Mouse (Mus musculus): ENCODE measurements at regions not wholly inside any gene's neighbourhood (a gene's known extent, or its start where the extent isn't known, plus 50 kb on each side); places are given as distances from the start of the nearest gene placed in this dataset.

DNA sequence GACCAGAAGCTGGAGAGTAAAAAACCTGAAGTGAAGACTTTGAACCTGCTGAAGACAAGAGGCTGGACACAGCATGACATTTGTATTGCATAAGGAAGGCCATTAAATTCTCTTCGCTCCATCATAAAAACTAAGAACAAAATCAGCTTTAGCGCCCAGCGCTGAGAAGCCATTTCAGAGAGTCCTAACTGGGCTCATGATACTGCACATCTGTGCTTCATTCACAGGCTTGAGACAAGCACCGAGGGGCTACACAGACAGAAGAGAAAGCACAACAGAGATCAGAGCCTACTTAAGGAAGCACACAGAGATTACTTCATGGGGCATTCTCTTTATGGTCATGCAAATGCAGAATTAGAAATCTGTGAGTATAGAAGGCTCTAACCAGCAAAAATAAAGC lies 338.2 kb upstream of the G2e3 start:
- no peak for DNase-seq

DNA sequence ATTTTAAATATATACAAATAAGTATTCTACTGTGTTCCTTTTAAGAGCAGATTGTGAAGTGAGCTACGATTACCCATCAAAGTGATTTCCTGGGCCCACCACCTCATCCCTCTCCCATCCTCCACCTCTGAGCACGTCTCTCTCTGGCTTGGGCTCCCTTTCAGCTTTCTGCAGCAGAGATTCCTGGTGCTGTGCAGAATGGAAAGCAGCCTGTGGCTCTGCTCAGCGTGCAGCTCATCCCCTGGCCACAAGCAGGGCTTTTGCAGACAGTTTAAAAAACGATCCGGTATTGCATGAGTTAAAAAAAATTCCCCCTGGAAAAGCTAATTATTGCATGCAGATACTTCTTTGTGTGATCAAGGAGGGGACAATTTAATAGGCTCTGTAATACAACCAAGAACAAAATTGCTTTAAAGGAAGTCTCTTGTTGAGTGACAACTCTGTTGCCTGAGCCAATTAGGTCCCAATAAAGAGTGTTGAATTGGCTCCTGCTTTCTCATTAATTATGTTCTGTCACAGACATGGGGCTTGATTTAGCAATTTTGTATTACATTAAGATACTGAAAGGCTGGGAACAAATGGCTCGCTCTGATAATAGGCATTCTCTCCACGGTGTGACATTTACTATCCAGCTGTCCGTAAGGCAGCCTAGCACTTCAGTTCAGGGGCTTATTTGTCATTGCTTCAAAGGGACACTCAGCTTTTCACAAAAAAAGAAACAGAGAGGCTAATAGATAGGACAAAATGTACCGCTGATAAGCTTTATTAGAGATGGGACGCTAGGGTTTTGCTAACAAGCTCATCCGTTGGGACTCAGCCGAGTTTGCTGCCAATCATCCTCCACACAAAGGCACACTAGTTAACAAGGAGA lies 345.9 kb upstream of the G2e3 start:
- DNase-seq = no peak

DNA sequence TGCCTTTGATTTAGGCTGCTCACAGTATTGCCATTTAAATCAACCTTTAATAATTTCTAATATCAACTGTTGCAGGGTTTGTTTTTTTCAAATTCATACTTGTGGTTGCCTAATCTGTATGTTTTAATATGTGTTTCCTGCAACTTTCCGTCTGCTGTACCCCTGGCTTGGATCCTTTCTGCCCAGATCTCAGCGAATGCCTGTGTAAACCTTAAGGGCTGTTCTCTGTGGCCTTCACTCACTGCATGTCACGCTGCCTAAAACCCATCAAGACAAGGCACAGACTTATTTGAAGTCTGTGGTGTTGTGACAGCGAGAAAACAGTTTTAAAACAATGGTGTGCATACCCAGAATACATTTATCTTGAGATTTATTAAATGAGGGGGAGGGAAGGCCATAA lies 346.8 kb upstream of the G2e3 start:
- no peak for DNase-seq

DNA sequence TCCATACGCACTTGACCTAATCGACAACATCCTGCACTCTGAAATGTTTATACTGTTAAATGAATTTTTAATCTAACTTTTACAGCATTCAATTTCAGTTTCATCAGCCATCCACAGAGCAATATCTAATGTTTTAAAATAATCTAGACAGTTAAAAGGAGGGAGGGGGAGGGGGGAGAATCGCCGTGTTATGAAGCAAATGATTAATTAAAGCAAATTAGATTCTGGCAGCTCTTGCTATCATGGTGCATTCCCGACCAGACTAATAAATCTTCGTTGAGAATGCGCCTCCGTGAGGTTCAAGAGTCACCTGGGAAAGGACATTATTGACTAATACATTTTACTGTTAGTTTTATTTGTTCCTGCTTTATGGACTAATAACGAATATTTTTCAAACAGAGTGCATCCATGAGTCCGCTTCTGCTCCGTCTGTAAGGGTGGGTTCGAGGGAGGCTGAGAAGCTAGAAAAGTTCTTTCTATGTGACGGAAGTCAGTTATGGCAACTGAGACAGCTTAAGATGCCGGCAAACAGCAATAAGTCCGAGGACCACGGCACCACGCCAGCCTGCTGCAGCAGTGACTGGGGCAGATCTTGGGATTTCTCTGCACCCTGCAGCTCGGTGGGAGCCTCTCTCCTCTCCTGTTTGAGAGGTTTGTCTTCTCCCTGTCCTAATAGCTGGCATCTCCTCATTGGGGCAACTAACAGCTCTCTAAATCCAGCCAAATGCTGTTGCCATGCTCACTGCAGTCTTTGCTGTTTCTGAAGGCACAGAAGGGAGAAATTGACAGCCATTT lies 347.4 kb upstream of the G2e3 start:
- no peak for DNase-seq

DNA sequence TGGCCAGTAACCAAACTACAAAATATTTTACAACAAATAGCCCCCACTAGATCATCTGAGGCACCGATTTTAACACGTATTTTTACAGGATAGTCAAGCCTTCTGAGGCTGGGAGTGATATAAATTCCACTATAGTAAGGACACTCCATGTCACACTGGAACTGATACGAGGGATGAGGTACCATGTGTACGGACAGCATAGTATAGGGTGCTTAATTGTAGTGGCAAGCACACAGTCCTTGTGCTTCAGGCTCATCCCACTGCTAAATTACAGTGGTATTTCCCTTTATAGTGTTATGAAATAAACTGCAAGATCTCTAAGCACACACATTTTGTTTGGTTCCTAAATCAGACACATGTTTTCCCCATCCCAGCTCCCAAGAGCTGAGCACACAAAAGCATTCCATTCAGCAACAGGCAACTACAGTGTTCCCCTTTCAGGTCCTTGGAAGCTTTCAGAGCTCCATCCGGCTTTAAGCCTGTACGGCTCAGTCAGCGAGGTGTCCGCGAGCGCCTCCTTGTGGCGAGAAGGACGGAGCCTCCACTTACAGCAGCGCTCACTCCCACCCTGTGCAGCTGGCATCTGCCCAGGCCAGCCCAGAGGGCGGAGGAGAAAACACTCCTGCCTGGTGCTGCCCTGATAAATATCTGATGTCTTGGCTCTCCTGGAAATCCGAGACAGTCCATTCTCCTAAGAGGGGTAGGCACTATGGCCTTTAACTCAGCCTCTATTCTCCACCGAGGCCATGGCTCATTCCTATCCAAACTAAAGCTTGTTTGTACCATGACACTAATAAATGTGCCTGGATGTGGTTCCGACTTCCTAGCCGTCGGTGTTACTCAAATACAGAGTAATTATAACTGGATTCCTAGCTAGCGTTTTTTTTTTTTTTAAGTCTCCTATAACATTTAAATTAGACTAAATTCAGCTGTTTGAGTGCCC lies 348.3 kb upstream of the G2e3 start:
- DNase-seq = peak; percentile 2

DNA sequence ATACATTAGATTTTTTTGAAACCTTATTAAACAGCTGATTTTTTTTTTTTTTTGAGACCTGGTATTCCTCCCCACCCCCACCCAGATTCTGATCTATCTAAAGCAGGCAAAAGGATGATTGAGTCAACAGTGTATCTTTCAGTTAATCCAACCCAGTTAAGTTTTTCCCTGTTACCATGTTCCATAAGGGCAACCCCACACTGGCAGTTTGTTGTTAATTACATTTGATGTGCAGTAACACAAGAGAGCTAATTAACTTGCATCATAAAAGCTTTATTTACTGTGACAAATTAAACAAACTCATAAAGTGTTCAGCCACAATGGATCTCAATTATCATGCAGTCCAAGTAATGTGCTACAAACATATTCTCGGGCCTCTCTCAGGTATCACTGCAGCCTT lies 346.8 kb upstream of the Prkd1 start:
- no peak for DNase-seq

DNA sequence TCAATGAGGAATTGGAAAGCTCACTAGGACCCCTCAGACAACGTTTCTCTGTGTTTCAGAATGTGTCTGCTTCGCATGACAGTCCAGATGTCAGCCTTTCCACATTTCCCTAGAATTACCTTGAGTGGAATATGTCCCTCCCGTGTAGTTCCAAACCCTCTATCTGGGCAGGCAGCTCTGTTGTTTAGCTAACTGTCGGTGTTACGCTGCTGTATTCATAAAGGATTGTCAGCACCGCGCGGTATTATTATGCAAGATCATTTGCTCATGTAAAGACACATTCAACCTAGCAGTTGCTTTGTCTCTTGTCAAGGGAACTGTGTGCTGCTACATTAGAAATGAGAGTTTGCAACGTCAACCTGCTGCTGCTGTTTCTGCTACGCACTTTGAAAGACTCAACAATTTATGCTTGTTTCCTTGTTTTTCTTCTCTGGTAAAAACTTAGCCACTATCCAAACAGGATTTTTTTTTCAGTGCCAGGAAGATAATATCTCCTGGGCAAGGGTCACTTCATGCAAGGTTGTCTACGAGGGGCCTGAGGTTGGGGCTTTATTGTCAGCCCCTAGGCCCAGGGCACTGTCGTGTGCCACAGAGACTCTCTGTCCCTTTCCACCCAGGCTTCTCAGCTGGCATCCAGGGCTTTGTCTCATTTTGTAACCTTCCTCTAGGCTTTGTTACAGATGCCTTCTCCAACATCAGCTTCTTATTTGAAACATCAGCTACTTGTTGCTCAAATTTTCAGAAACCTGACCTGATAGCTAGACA lies 340.8 kb upstream of the Prkd1 start:
- DNase-seq = no peak

DNA sequence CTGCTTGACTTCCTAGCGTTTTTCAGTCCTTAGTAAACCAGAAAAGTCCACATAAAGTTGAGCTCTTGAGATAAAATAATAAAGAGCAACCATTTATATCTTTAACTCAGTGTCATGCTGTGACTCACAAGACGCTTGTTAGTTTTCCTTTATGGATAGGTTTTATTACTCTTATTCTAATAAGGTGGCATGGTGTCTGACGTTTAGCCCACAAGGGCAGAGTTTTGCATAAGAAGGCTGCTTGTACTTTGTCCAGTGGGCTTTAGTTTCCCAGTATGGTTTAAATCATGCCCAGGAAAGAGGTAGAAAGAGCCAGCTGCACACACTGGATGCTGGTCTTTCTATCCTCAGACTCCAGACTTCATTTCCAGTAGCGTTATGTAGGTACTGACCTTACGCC lies 332.4 kb upstream of the Prkd1 start:
- no peak for DNase-seq

DNA sequence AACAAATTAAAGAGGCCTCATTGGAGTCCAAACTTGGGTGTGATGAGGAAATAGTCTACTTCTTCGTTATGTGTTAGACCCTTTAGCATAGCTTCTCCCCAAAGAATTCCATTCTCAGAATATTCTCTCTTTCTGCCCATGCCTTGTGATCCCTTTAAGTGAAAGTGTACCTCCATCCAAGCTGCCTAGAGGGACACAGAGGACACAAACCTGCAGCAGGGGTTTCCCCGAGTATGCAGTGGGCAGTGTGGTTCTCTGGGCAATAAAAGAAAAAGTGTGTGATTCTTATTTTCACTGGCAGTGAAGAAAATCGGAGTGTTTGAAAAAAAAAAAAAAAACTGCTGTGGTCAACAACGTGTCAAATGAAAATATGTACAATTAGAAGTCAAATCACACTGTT lies 331.9 kb upstream of the Prkd1 start:
- DNase-seq = no peak

DNA sequence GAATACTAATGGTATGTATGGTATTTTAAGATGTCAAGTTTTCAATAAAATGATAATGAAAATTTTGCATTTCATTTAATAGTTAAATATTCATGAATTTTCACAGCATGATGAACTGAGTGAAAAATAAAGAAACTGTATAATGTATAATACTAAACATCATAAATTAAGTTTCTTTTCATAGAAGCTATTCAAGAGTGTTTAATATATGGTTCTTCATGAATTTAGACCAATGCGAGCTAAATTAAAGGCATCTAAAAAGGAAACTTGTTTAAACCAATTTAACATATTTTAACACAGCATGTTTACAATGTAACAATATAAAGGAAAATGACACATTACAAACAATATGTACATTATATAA lies 321.8 kb upstream of the Prkd1 start:
- no peak for DNase-seq

DNA sequence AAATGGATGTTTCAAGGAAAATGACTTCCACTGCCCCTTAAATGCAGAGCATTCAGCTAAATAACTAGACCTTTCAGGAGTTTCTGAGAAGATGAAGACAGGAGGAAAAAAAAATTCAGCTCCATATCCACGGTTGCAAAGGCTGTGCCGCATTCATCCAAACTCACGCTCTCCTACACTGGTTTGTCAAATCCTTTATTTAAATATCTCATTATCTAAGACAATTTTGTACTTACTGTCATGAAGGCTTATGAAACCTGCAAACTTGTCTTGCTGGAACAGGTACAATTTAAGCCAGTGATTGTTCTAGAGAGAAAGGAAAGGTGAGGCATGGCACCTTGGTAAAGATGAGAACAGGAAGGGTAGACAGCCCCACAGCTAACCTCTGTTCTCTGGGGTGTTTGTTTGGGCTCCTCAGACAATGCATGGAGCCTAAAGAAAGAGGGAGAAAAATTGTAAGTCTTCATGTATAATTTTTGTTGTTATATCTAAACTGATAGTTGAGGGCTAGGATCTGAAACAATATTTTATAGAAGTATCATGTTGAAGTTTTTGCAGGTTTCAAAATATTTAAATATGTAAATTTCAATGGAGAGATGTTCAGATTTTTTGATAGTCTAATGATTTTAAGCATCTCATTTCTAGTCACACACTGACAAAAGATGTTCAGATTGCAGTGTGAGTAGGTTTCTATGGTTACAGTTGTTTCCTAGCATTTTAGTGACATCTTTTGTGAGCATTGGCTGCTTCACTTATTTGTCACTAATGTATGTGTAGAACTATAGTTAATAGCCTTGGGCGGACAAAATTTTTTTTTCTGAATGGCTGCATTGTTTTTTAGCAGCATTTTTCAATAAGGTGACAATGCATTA lies 321.2 kb upstream of the Prkd1 start:
- DNase-seq = no peak

DNA sequence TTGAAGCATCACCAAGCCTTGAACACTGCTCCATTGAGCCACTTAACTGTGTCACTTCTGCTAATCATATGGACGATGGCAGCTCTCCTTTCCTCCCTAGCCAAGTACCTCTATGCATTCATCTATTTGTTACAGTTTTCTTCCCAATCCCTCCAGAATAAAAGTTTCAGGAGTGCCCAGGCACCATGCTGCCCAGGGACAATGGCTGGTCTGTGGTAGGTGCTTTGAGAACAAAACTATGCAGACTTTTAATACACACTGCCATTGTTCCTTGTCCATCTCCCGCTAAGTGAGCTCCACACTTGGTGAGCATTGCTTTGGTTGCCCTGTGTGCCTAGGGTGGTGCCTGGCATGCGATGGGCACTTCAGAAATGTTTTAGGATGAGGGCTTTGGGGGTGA lies 320.5 kb upstream of the Prkd1 start:
- no peak for DNase-seq

DNA sequence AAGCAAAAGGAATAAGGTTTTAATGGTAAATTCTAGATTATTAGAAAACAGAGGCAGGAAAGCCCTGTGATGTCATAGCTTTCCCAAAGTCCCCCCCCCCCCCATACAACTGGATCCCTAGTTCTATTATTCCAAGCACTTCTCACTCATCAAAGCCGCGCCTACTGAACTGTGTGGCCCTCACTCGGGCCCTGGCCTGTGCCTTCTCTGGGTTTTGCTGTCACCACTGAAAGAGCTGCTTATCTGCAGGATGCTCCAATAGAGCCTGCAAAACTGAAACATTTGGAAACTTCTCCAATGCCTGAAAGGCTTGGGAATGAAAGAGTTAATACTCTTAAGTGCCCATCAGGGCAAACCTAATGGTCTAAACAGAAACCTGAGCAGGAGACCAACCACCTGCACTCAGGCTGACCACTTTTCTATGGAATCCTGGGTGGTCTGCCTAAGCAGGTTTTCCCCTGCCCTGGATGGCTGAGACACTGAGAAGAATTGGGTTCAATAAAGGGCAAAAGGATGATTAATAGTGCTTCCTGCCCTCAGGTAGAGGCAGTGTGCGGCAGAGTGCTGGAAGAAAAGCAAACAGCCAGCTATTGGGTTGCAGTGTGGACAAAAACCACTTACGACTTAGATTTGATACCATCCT lies 318.4 kb upstream of the Prkd1 start:
- no peak for DNase-seq

DNA sequence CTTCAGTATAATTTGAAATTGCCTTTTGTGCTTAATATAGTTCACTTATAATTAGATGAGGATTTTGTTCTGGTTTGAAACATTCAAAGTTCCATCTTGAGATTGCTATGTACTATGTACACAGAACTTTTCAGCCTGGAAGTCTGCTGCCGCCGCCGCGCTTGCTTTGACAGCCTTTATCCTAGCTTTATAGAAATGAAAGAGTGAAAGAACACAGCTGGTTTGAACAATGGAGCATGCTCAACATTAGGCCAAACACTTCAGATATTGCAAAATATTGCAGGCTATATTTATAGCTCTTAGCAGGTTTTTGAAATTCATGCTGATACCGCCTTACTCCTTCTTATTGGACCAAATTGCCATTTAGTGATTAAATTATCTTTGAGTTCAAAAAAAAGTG lies 305.1 kb upstream of the Prkd1 start:
- no peak for DNase-seq

DNA sequence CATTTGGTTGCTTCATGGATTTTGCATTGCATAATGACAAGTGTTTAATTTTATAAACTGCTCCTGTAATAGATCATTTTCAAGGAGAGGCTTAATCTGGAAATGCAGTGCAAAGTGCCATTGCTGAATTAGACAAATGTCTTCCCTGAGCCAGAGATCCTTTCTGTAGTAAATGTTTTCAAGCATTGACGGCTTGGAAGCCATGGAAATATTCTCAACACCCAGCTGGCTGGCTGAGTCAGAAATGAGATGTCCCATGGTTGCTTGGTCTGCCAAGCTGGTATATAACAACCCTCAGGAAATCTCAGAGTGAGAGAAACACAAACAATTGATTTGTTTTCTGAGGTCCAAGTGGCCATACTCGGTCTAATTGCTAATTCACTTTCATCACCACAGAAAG lies 298.1 kb upstream of the Prkd1 start:
- no peak for DNase-seq

DNA sequence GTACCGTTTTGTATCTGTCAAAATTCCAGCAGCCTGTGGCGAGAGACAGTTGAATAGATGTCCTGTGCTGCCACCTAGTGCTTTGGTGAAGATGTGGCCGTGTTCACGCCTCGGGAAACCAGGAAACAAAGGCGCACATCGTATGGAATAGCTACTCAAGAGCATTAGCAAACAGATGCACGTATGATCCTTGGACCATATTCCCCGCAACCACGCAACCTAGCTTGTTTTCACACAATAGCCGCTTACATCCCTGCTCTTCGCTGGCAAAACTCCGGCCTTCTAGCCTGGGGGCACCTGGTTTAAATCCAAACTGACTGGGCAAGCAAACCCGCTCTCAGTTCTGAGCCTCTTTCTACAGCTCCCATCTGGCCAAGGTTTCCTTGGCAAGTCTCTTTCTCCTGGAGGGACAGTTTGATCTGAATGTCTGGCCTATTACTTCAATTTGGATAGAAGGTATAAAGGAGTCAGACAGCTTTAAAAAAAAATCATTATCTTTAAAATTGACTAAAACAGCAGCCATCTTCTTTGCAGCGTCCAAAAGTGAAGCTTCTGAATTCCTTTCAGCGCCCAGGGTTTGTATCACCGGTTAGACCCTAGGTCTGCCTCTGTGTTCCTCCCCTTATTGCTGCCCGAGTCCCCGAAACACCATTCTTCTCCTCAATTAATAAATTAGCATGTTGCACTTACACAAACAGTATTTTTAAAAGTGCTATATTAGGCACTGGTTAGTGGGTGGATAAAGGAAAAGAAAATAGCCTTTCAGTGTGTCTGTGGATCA lies 295.0 kb upstream of the Prkd1 start:
- DNase-seq = peak; percentile 62

DNA sequence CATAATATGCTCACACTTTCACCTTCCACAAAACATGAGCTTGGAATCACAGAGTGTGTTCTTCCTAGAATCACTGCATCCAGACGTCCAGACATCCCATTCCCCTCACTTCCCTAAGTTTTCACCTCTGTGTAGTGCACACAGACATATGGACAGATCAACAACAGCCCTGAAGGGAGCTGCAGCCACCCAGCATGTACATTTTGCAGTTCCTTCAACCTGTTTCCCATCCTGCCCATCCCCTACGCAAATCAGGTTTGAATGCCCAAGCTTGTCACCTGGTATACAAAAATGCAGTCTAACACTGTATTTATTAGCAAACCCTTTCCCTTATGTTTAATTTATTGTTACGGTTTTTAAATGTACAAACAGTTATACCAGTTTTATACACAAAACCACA lies 294.4 kb upstream of the Prkd1 start:
- no peak for DNase-seq

DNA sequence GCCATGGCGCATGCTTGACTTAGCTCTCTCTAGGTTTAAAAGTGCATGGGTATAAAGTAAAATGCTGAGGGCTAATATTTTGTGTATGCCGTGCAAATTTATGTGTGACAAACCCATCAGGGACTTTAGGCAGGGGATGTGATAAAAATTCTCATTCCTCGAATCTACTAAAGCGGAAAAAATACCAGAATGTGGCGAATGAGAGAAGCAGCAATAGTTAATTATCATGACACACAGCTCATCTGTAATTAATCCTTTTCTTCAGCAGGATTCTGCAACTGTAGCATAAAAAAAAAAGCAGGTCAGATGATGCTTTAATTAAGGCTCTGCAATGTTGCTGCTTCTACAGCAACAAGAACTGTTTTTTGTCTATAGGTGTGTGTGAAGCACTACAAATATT lies 286.6 kb upstream of the Prkd1 start:
- DNase-seq = no peak

DNA sequence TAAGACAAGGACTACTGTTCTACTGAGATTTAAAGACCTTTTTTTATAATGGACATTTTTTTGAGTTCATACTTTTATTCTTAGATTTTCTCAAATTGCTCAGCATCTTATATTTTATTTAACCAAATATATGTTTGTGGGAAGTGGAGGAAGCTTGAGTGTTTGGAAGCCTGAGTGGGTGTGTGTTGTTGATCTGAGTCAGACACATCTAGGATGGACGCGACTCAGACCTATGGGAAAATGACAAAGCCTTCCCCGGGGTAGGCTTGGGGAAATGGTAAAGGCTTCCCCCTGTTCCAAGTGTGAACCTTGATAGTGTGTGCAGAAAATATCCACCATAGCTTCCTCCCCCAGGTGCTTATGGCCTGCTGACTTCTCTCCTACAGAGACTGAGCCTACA lies 283.6 kb upstream of the Prkd1 start:
- no peak for DNase-seq

DNA sequence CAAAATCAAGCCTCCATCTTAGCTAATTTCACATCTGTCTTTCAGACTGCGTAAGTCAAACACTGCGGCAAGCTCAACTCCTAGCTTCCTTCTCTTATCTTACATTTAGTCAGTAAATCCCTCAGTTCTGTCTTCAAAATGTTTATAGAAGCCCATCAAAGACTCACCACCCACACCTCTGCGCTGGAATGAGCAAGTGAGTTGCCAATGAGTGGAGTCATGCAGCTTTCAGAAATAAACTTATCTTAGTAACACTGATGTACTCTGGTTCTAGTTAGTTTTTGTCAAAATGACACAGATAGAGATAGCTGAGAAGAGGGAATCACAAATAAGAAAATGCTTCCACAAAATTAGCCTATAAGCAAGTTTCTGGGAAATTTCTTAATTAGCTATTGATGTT lies 280.7 kb upstream of the Prkd1 start:
- no peak for DNase-seq
